Mouse (Mus musculus): Measurements from ENCODE around the gene Zfp846.
"Not testable (repeated sequence)": the region's sequence is repeated elsewhere in the genome, so short reads cannot be mapped to it uniquely, and the experiment has no call there.

Gene Zfp846

GRCm38 (mm10) chr9:20581175-20581634 lies at the start of gene Zfp846:
Gene Zfp846 (plus strand): TSS chr9:20581291.
- DNase-seq, result peak; percentile 98

DNA sequence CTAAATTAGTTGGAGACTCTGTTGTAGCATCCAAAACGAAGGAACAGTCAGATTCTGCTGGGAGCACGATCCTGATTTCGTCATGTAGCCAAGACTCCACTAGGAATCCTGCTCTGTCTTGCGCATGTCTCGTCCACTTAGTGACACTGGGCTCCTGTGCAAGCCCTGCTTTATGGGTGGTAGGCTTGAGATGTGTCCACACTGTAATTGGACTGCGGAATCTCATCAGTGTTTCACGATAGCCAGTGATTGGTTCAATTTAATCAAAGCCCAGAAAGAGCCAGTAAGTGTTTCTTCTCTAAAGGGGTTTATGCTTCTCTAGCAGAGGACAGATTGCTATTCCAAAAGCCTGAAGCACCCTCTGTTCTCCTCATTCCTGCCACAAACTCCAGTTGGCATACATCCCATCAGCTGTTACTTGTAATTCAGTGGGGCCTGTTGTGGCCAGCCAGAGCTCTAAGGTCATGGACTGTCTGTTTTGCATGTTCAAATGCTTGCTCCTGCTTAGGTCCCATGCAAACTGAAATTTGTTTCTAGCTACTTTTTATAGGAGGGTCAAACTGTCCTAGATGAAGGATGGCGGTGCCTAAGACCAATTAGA lies 46.7 kb upstream of the Zfp846 start:
- DNase-seq, result no peak

DNA sequence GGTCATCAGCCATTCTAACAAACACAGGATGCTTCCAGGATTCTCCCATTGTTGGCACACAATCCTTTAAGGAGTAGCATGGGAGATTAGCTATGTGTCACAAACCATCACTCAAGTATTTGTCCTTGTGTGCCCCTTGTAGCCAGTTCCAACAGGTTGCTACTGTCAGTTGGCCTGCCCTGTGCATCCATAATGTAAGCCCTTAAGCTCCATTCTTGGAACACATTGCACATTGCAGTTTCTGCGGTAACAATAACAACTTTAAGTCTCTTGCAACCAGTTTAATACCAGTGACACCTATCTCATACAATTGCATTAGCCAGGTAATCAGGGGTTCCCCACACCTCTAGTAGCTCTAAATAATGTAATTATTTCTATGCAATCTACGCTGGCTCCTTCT lies 44.5 kb upstream of the Zfp846 start:
- no peak for DNase-seq

DNA sequence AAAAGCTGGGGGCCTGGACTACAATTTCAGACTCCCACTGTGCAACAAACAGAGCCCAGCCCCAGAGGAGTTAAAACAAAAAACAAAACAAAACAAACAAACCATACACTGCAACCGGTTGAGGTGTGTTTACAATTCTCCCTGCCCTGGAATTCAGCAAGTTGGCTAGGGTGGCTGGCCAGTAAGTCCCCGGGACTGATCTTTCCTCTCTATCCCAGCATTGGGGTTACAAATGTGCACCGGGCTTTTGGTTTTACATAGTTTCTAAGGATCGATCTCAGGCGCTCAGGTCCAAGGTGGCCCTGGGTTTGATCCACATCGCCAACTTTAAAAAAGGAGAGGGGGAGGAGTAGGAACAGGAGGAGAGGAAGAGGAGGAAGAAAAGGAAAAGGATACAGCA lies 37.6 kb upstream of the Zfp846 start:
- DNase-seq, result no peak

DNA sequence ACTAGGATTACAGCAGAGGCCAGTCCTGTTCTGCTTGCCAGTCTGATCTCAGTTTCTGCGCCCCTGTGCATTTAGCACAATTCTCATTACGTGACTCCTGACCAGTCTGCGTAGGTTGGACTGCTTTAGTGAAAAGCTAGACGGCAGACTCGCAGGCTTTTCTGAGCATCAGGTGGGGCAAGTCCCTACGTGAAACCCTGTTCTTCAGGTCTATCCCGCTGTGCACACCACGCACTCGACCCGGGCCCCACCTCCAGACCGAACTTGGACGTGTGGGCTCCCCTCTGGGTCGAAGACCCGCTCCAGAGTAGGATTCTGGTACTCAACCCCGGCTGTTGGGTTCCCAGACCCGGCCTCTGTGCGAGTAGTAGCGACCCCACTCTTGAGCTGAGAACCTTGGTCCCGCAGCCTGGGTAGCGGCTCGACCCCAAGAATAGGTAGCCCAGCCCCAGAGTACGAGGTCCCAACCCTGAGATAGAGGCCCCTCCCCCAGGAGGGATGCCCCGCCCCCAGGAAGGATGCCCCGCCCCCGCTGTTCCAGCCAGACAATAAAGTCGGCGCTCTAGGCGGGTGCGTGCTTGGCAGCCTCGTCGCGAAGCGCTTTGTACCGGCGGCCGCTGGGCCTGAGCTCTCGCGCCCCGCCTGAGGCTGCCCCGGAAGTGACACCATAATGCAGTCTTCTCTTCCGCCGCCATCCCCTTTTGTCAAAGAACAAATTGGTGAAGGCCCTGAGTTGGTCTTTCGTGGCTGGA lies 36.8 kb upstream of the Zfp846 start:
- DNase-seq, result peak; percentile 77

- no peak for DNase-seq
Measured at GRCm38 (mm10) chr9:20545151-20545550, 35.9 kb upstream of the Zfp846 start.

DNA sequence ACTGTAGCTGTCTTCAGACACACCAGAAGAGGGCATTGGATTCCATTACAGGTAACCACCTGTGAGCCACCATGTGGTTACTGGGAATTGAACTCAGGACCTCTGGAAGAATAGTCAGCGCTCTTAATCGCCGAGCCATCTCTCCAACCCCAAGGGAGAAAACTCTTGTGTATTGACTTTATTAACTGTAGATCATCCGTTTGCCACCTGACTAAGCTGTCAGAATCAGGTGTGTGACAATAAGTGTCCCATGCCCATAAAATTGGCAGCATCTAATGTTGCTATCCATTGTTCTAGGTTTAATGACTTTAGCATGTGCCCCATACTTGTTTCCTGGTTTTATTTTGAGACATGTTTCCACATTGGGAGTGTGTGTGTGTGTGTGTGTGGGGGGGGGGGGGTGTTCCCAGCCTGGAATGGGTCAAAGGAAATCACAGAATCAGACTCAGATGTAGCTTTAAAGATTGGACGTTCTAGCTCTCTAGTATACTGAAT lies 29.3 kb upstream of the Zfp846 start:
- no peak for DNase-seq

GRCm38 (mm10) chr9:20552698-20553097 lies 28.4 kb upstream of the Zfp846 start:
- DNase-seq, result no peak

GRCm38 (mm10) chr9:20562177-20562576 lies 18.9 kb upstream of the Zfp846 start:
- no peak for DNase-seq

DNA sequence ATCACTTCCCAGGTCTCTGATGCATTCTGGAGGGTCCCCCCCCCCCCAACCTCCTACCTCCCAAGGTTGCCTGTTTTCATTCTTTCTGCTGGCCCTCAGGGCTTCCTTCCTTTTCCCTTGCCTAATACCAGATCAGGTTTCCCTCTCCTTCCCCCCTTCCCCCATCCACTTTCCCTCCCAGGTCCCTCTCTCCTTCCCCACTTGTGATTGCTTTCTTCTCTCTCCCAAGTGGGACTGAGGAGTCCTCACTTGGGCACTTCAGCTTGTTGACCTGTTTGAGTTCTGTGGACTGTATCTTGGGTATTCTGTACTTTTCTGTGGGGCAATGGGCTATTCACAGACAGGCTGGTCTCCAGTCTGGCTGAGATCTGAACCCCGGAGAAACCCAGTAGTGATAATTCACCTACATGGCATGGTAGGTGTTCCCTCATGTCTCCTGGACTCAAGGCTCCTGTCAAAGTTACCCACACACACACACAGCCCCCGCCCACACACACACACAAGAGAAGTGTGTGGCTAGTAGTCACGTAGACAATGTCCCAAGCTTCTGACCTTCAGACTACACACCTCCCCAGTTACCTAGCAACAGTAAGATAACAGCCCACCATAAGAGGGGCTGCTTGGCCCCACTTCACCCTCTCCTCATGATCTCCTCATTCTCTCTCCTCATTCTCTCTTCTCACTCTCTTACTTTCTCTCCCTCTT lies 15.6 kb upstream of the Zfp846 start:
- not testable (repeated sequence) for DNase-seq

DNA sequence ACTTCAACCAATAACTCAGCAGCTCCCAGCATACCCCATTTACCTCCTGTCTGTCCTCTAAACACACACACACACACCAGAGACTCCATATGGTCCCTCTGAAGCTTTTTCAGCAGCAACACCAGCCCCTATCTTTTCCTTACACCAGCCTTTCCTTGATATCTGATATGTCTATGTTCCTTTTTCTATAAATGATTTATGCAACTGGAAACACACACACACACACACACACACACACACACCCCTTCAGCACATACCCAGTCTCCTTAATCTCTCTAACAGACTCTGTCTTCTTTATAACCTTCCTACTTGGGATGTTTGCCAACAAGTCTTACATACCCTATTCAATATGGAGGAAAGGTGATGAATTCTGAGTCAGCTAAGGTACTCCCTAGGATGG lies 10.0 kb upstream of the Zfp846 start:
- DNase-seq, result no peak

GRCm38 (mm10) chr9:20576591-20576990 lies 4.5 kb upstream of the Zfp846 start:
- no peak for DNase-seq

GRCm38 (mm10) chr9:20601270-20601669 lies 20.2 kb downstream of the Zfp846 start:
- DNase-seq, result no peak

- DNase-seq, result no peak
Measured at GRCm38 (mm10) chr9:20606269-20606668, 25.2 kb downstream of the Zfp846 start.

DNA sequence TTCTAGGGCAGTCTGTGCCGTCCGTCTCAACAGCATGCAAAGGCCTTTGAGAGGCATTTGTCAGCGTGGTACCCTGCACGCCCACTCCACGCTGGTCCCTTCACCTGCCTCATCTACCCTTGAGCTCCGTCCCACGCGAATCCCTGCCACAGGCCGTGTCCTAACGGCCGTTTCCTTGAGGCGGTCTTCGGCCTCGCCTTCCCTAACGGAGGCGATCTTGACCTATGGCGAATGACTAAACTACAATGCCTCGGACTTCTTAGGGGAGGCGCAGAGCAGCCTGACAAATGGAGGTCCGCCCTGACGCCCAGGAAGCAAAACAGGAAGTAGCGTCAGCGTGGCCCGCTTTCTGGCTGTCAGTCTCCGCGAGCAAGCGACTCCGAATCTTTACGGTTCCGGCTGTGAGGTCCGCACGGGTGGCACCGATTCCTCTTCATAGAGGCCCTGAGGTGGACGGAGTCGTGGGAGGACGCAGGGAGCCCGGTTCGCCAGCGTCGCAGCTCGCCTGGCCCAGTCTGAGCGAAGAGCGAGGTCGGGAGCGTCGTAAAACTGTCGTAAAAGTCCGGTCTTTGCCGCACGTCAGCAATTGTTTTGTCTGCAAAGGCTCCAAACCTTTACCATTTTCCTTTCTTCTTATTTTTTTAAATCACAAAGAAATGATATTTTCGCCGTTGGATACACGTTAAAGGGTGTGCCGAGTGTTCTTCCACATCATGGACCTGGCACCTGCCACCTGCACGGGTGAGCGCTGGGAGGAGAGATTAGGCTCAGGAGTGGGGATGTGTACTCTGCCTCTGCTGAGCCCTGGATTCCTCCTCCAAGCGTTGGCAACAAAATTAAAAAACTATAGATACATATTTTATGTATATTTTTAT lies 26.2 kb downstream of the Zfp846 start:
- DNase-seq, result peak; percentile 78

DNA sequence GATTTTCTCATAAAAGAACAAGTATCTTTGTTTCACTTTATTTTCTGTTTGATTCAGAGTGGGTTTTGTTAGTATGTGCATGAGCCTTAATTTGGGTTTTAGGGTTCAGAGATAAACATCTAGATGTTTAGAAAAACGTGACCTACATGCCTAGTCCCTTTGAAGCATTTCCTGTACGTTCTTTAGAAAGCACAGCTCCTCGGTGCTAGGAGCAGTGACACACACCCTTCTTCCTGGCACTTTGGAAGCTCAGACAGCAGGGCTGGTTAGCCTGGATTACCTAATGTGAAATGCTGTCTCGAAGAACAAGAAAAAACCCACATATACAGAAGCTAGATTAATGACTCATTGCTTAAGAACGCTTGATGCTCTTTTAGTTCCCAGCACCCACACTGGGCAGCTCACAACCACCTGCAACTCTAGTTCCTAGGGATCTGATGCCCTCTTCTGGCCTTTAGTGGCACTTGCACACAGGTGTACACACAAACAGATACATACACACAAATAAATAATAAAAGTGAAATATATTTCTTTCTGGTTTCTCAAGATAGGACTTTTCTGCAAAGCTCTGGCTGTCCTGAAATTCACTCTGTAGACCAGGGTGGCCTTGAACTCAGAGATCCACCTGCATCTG lies 28.9 kb downstream of the Zfp846 start:
- DNase-seq, result no peak

GRCm38 (mm10) chr9:20611976-20612375 lies 30.9 kb downstream of the Zfp846 start:
- DNase-seq, result no peak

DNA sequence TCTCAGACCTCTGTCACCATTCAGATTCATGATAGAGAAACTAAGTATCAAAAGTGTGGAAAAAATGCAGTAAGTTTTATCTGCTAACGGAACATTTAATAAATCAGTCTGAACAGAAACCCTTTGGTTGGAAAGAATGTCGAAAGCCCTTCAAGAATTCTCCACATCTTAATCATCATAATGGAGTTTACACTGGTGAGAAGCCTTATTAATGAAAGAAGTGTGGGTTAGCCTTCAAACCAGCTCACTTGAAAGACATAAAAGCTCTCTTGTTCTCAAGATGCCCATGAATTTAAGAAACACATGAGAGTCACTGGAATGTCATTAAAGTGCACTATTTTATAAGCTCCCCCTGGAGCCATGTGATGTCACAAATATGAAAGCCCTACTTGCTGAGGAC lies 35.6 kb downstream of the Zfp846 start:
- no peak for DNase-seq

GRCm38 (mm10) chr9:20631332-20631731 lies 50.2 kb downstream of the Zfp846 start:
- no peak for DNase-seq

DNA sequence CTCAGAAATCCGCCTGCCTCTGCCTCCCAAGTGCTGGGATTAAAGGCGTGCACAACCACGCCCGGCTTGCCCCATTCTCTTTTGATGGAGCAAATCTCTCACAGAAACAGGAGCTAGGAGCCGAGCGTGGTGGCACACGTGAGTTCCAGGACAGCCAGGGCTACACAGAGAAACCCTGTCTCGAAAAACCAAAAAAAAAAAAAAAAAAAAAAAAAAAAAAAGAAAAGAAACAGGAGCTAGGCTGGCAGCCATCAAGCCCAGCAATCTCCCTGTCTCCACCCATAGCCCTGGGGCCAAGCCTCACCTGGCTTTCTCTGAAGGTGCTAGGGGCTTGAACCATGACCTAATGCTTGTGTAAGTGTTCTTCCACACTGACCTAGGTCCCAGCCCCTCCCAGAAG lies 54.6 kb downstream of the Zfp846 start:
- not testable (repeated sequence) for DNase-seq

DNA sequence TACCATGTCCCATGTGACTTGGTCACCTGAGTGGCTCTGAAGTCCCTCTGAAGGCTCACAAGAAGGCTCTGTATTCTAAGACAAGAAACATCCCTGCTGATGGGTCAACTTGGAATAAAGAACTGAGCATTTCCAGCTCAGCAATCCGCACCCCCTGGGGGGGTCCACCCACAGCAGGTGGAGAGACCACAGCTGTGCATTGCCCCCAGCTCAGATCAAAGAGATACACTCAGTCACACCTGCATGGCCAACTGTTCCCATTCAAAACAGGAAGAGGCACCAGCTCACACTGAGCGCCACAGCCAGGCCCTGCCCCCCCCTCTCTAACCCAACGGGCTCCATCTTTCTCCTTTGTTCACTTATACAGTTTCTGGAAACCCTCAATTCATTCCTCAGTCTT lies 55.2 kb downstream of the Zfp846 start:
- no peak for DNase-seq

DNA sequence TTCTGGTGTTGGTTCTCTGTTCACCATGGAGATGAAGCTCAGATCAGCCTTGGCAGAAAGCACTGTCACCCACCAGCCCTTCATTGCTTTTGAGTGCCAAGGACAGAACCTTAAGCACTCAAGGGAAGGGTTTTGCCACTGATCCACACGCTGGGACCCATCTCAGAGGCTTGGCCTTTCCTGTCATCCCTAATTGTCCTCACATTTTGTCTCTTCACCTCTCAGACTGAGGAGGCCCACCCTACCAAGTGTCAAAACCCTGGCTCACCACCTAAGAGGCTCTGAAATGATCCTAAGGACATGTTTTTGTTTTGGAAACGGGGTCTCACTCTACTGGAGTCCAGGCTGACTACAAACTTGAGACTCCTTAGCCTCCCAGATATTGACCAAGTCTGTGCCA lies 55.7 kb downstream of the Zfp846 start:
- no peak for DNase-seq

Measured in right cerebral cortex, postnatal 4 days (tissue).